Mouse (Mus musculus): ENCODE data around the gene Uqcr10. TPM values are rescaled to one million over a fixed set of nuclear protein-coding genes. Genes with fewer than 3 reads are reported as not detected.

Uqcr10 gene
- 646 and 679 TPM in 2 replicates for polyA plus RNA-seq (2016; fragmentation: Nextera tagmentation; extraction: Ambion mirVana)

GRCm38 (mm10) chr11:4704072-4704964 is at the start of gene Uqcr10, which contains the start of gene Zmat5:
Gene Uqcr10 (minus strand): TSS chr11:4704342.
Gene Zmat5 (plus strand): TSS chr11:4704678.
- WGBS, result under 1% methylated on average over 47 of the region's 47 CpGs
- H3K9me3 ChIP-seq, result no peaks in the 10 kb centered on the region
- H3K27ac ChIP-seq, result peak within 1 kb of the TSS; percentile 74; the same call in 1 of the 2 replicates
- H3K9ac ChIP-seq (replicated peaks), result peak within 1 kb of the TSS; percentile 79
- peaks cover 12% of the 10 kb centered on the region for H3K4me1 ChIP-seq (replicated peaks)
- peak within 1 kb of the TSS; percentile 63 for H3K4me3 ChIP-seq (replicated peaks)
- peaks cover 22% of the 10 kb centered on the region for H3K36me3 ChIP-seq
- peak within 1 kb of the TSS; percentile 74 for H3K4me2 ChIP-seq
- no peaks in the 10 kb centered on the region for H3K27me3 ChIP-seq
- ATAC-seq (ENCODE audit: insufficient number of reproducible peaks, insufficient read depth, low FRiP score, low TSS enrichment, low read depth), result peak; percentile 95

DNA sequence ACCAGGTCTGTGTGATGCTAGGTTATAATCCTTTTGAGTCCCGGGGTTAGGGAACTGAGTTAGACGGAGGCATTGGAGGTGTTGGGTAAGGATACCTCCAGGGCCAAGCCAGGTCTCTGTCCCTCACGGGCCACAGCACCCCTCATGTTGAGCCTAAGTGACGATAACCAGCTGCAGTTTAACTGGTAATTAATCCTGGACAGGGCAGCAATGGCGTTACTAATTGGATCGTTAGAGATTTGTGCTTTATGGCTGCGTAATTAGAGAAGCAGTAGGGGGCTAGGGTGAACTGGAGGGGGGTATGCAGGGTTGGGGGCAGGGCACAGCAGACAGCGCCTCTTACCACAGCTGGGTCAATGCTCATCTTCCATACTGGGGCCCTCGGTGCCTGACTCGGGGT is 48.7 kb upstream of the Uqcr10 start:
- Histone ChIP-seq H3K4me2 (no peak overlapping the region), H3K9me3 (peaks cover 6% of the 10 kb centered on the region; the same call in 1 of the 2 replicates), H3K36me3 (no peaks in the 10 kb centered on the region), H3K27me3 (peaks cover 62% of the 10 kb centered on the region), H3K9ac (replicated peaks) (no peak overlapping the region), H3K4me3 (replicated peaks) (no peak overlapping the region), H3K4me1 (replicated peaks) (peaks cover 6% of the 10 kb centered on the region; the same call in 1 of the 2 replicates), H3K27ac (no peak overlapping the region)
- WGBS, result 25% methylated on average over 10 of the region's 10 CpGs
- ATAC-seq (ENCODE audit: insufficient number of reproducible peaks, insufficient read depth, low FRiP score, low TSS enrichment, low read depth), result no peak

- no peak overlapping the region for H3K9ac ChIP-seq (replicated peaks)
- H3K27ac ChIP-seq, result no peak overlapping the region
- no peak overlapping the region for H3K4me2 ChIP-seq
- WGBS, result 4% methylated on average over 9 of the region's 9 CpGs
- no peaks in the 10 kb centered on the region for H3K36me3 ChIP-seq
- peaks cover 6% of the 10 kb centered on the region; the same call in 1 of the 2 replicates for H3K9me3 ChIP-seq
- H3K4me1 ChIP-seq (replicated peaks), result peaks cover 24% of the 10 kb centered on the region
- ATAC-seq (ENCODE audit: insufficient number of reproducible peaks, insufficient read depth, low FRiP score, low TSS enrichment, low read depth), result no peak
- no peak overlapping the region for H3K4me3 ChIP-seq (replicated peaks)
- H3K27me3 ChIP-seq, result peaks cover 81% of the 10 kb centered on the region
These were observed 46.1 kb upstream of the Uqcr10 start for GRCm38 (mm10) chr11:4750263-4750662.

DNA sequence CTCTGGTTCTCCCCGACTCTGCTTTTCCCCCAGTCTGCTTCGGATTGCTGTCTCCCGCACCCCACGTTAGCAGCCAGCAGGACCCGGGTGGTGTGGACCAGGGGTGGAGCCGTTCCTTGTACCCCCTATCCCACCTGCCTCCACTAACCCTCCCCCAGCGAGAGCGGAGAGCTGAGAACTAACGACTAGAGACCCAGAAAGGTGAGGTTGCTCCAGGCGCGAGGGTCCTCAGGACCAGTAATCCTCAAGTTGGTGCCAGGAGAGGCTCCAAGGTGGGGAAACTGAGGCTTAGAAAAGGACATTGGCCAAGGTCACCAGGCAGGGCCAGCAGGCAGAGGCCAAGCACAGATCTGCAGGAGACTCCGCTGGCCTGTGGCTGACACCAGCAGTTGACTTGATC is 43.1 kb upstream of the Uqcr10 start:
- H3K9me3 ChIP-seq, result no peaks in the 10 kb centered on the region
- H3K4me1 ChIP-seq (replicated peaks), result peaks cover 18% of the 10 kb centered on the region
- H3K4me2 ChIP-seq, result peak overlapping the region; percentile 97
- H3K27me3 ChIP-seq, result peaks cover 97% of the 10 kb centered on the region
- peak overlapping the region; percentile 44; the same call in 1 of the 2 replicates for H3K9ac ChIP-seq (replicated peaks)
- H3K4me3 ChIP-seq (replicated peaks), result peak overlapping the region; percentile 53
- H3K36me3 ChIP-seq, result no peaks in the 10 kb centered on the region
- 2% methylated on average over 12 of the region's 12 CpGs for WGBS
- ATAC-seq (ENCODE audit: insufficient number of reproducible peaks, insufficient read depth, low FRiP score, low TSS enrichment, low read depth), result no peak
- no peak overlapping the region for H3K27ac ChIP-seq

DNA sequence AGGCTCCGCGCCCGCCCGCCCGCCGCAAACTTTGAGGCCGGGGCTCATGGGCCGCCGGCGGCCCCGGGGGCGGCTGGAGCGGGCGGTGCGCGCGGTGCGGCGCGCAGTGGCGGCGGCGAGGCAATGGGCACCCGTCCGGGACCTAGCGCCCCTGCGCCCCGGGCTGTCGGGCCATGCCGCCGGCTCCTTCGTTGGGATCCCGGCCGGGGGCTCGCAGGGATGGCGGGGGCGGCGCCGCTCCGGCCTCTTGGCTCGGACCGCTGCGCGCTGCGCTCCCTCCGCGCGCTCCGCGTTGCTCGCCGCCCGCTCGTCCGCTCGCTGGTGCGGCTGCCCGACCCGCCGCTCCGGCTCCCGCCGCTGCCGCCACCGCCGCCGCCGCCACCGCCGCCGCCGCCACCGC is 42.6 kb upstream of the Uqcr10 start, which contains the start of gene Cabp7:
Gene Cabp7 (minus strand): TSS at position 46 of the 400 bp plus-strand sequence.
- peaks cover 97% of the 10 kb centered on the region for H3K27me3 ChIP-seq
- under 1% methylated on average over 24 of the region's 73 CpGs for WGBS
- no peaks in the 10 kb centered on the region for H3K36me3 ChIP-seq
- no peaks in the 10 kb centered on the region for H3K9me3 ChIP-seq
- H3K4me3 ChIP-seq (replicated peaks), result peak within 1 kb of the TSS; percentile 53
- peaks cover 18% of the 10 kb centered on the region for H3K4me1 ChIP-seq (replicated peaks)
- H3K4me2 ChIP-seq, result peak within 1 kb of the TSS; percentile 97
- no peak within 1 kb of the TSS for H3K27ac ChIP-seq
- peak within 1 kb of the TSS; percentile 44 for H3K9ac ChIP-seq (replicated peaks)
- ATAC-seq (ENCODE audit: insufficient number of reproducible peaks, insufficient read depth, low FRiP score, low TSS enrichment, low read depth), result no peak

DNA sequence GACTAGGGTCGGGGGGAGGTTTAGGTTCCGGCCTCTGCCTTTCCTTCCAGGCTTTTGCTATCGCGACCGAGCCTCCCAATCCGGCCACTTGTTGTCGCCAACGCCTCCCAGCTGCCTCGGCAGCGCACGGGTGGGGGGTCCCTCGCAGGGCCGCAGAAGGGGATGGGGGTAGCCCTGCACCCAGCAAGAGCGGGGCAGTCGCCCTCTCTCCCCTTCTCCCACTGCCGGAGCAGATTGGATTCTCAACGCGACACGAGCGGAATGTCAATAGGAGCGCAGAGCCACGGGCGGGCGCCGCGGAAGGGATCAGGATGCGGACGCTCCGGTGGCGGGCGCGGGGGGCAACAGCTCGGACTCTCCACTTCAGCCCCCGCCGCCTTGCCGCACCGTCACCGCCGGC is 41.8 kb upstream of the Uqcr10 start:
- H3K36me3 ChIP-seq, result no peaks in the 10 kb centered on the region
- H3K4me2 ChIP-seq, result peak overlapping the region; percentile 97
- peak overlapping the region; percentile 53 for H3K4me3 ChIP-seq (replicated peaks)
- peaks cover 18% of the 10 kb centered on the region for H3K4me1 ChIP-seq (replicated peaks)
- peak overlapping the region; percentile 44; the same call in 1 of the 2 replicates for H3K9ac ChIP-seq (replicated peaks)
- H3K27me3 ChIP-seq, result peaks cover 99% of the 10 kb centered on the region
- under 1% methylated on average over 36 of the region's 39 CpGs for WGBS
- ATAC-seq (ENCODE audit: insufficient number of reproducible peaks, insufficient read depth, low FRiP score, low TSS enrichment, low read depth), result no peak
- H3K9me3 ChIP-seq, result no peaks in the 10 kb centered on the region
- no peak overlapping the region for H3K27ac ChIP-seq

DNA sequence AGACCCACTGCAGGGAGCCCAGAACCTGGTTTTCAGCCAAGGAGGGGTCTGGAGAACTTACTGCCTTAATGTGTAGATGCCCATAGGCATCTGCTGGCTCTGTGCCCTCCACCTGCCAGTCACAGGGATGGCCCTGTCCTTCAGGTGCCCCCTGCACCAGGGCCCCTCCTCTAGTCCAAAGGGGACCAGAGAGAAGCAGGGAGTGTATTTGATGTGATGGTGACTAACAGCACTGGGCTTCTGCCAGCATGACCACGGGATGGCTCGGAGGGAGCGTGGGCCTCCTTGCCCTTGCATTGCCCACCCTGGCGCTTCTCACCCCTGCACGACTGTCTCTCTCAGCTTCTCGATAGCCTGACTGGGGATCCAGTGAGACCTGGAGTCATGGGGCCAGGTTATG is 40.5 kb upstream of the Uqcr10 start:
- no peak overlapping the region for H3K4me3 ChIP-seq (replicated peaks)
- H3K9ac ChIP-seq (replicated peaks), result no peak overlapping the region
- no peaks in the 10 kb centered on the region for H3K36me3 ChIP-seq
- H3K27me3 ChIP-seq, result peaks cover 95% of the 10 kb centered on the region
- 65% methylated on average over 6 of the region's 6 CpGs for WGBS
- ATAC-seq (ENCODE audit: insufficient number of reproducible peaks, insufficient read depth, low FRiP score, low TSS enrichment, low read depth), result no peak
- H3K9me3 ChIP-seq, result no peaks in the 10 kb centered on the region
- no peak overlapping the region for H3K4me2 ChIP-seq
- H3K27ac ChIP-seq, result no peak overlapping the region
- H3K4me1 ChIP-seq (replicated peaks), result peaks cover 18% of the 10 kb centered on the region

DNA sequence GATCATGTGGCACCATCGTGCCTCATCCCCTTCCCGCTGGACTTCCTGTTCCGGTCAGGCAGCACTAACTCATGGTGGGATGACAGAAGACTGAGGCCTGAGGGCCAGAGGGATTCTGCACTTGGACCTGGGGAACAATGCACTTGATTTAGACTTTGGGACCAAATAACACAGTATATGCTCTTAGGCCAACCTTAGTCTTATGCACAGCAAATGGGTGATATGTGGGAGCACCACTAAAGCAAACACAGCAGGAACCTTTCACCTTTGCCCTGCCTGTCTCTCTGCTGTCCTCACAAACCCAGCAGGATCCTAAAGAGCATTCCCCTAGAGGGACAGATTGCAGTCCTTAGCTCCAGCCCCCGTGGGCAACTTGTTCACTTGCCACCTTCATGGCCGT is 36.6 kb upstream of the Uqcr10 start:
- Histone ChIP-seq H3K4me2 (no peak overlapping the region), H3K9me3 (no peaks in the 10 kb centered on the region), H3K4me3 (replicated peaks) (no peak overlapping the region), H3K27ac (no peak overlapping the region), H3K4me1 (replicated peaks) (peaks cover 7% of the 10 kb centered on the region), H3K27me3 (peaks cover 62% of the 10 kb centered on the region), H3K9ac (replicated peaks) (no peak overlapping the region), H3K36me3 (0 out of 2 replicates have a peak, but pooled peaks cover under 1% of the 10 kb centered on the region)
- ATAC-seq (ENCODE audit: insufficient number of reproducible peaks, insufficient read depth, low FRiP score, low TSS enrichment, low read depth), result no peak
- WGBS, result 55% methylated on average over 5 of the region's 5 CpGs

DNA sequence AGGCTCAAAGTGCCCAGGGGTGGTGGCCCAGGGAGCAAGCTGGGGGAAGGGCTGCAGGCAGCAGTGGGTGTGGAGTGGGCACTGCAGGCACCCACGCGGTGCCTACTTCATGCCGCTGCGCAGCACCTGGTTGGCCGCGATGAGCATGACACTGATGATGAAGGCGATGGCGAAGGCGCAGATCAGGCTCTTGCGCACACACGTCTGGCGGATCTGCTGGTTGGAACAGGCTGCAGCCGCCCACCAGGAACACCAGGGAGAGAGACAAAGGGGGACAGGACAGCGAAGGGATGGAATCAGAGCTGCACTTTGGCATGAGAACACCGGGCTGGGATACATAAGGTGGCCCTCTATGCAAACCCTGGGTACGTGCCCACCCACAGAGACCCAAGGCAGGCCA is 34.6 kb upstream of the Uqcr10 start:
- Histone ChIP-seq H3K4me1 (replicated peaks) (peaks cover 12% of the 10 kb centered on the region; the same call in 1 of the 2 replicates), H3K4me3 (replicated peaks) (no peak overlapping the region), H3K9ac (replicated peaks) (no peak overlapping the region), H3K9me3 (no peaks in the 10 kb centered on the region), H3K4me2 (no peak overlapping the region), H3K36me3 (0 out of 2 replicates have a peak, but pooled peaks cover 4% of the 10 kb centered on the region), H3K27ac (no peak overlapping the region), H3K27me3 (peaks cover 42% of the 10 kb centered on the region)
- no peak for ATAC-seq (ENCODE audit: insufficient number of reproducible peaks, insufficient read depth, low FRiP score, low TSS enrichment, low read depth)
- WGBS, result 95% methylated on average over 16 of the region's 16 CpGs

GRCm38 (mm10) chr11:4737682-4738081 is 33.5 kb upstream of the Uqcr10 start:
- no peaks in the 10 kb centered on the region for H3K9me3 ChIP-seq
- whole genome bisulfite sequencing, result 83% methylated on average over 10 of the region's 10 CpGs
- peaks cover 12% of the 10 kb centered on the region; the same call in 1 of the 2 replicates for H3K4me1 ChIP-seq (replicated peaks)
- no peak overlapping the region for H3K9ac ChIP-seq (replicated peaks)
- no peak overlapping the region for H3K27ac ChIP-seq
- H3K27me3 ChIP-seq, result peaks cover 31% of the 10 kb centered on the region
- ATAC-seq (ENCODE audit: insufficient number of reproducible peaks, insufficient read depth, low FRiP score, low TSS enrichment, low read depth), result no peak
- no peak overlapping the region for H3K4me2 ChIP-seq
- H3K4me3 ChIP-seq (replicated peaks), result no peak overlapping the region
- H3K36me3 ChIP-seq, result peaks cover 7% of the 10 kb centered on the region; the same call in 1 of the 2 replicates

DNA sequence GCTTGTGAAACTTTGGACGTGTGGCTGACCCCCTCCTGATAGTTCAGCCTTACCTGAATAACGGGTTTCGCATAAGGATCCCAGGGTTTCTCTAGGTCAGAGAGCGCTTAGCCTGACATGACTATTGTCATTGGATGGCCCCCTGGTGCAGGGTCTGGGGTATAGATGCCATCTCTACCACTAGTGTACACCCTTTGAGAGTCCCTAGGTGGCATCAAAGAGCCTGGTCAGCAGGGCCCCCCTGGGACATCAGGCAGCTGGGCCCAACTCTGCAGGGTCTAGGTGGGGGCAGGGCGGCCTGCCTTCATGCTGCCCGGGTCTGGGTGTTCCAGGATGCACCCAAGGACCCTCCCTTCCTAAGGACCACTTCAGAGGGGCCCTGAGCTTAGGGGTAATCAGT is 32.2 kb upstream of the Uqcr10 start:
- 41% methylated on average over 6 of the region's 6 CpGs for WGBS

More for the DNA sequence above, 32.2 kb upstream of the Uqcr10 start:
- peaks cover 13% of the 10 kb centered on the region; the same call in 1 of the 2 replicates for H3K36me3 ChIP-seq
- no peak overlapping the region for H3K4me3 ChIP-seq (replicated peaks)
- ATAC-seq (ENCODE audit: insufficient number of reproducible peaks, insufficient read depth, low FRiP score, low TSS enrichment, low read depth), result no peak
- no peaks in the 10 kb centered on the region for H3K9me3 ChIP-seq
- no peak overlapping the region for H3K9ac ChIP-seq (replicated peaks)
- H3K27me3 ChIP-seq, result peaks cover 18% of the 10 kb centered on the region
- no peak overlapping the region for H3K27ac ChIP-seq
- no peak overlapping the region for H3K4me2 ChIP-seq
- peaks cover 12% of the 10 kb centered on the region; the same call in 1 of the 2 replicates for H3K4me1 ChIP-seq (replicated peaks)
